Mouse (Mus musculus) hematopoietic stem cell, adult 5-6 weeks (primary cell): ENCODE measurements around the gene Cyp39a1. TPM values are rescaled to one million over a fixed set of nuclear protein-coding genes. Genes with fewer than 3 reads are reported as not detected.

ENCODE experiments used
- ATAC-seq, 2 experiments: fragments of 125-278 bp in 1 of 2; replicated peaks in 1 of 2; 2 replicates each; pipeline ENCODE4 v1.8.0; 2016 to 2017; ENCODE audit warnings: inconsistent platforms in 2 of 2, mild to moderate bottlenecking in 2 of 2, moderate number of reproducible peaks in 2 of 2, low read depth in 1 of 2, moderate TSS enrichment in 1 of 2; ENCODE audit not compliant: low FRiP score in 2 of 2, poor library complexity in 2 of 2, severe bottlenecking in 2 of 2, insufficient read depth in 1 of 2, low TSS enrichment in 1 of 2
- total RNA-seq: library from RNA; stranded (forward); fragments of 172-1452, 232-1000 nt; gene quantifications from 2 replicates; pipeline ENCODE4 v1.2.3, GENCODE M21; 2017

Gene Cyp39a1
- total RNA-seq, 1 experiment from 2014 or later: 4.2 TPM

- no peak for ATAC-seq
These were observed 64.1 kb downstream of the Cyp39a1 start for GRCm38 (mm10) chr17:43731327-43731726.

GRCm38 (mm10) chr17:43731976-43732375 lies 64.8 kb downstream of the Cyp39a1 start:
- ATAC-seq: no peak

- ATAC-seq: no peak
These were observed 67.0 kb downstream of the Cyp39a1 start for GRCm38 (mm10) chr17:43734252-43734651.

GRCm38 (mm10) chr17:43743933-43744332 lies 76.7 kb downstream of the Cyp39a1 start:
- no peak for ATAC-seq

GRCm38 (mm10) chr17:43744425-43744824 lies 77.2 kb downstream of the Cyp39a1 start:
- ATAC-seq: no peak

- peak; percentile 62 to 81; a peak in 3 of 4 replicates for ATAC-seq
These were observed 83.9 kb downstream of the Cyp39a1 start for GRCm38 (mm10) chr17:43751146-43751545.

- ATAC-seq: no peak
These were observed 85.6 kb downstream of the Cyp39a1 start for GRCm38 (mm10) chr17:43752811-43753210.

- ATAC-seq: no peak
These were observed 87.5 kb downstream of the Cyp39a1 start for GRCm38 (mm10) chr17:43754687-43755086.

GRCm38 (mm10) chr17:43758607-43759259 lies 91.5 kb downstream of the Cyp39a1 start:
- ATAC-seq: peak; percentile 32 to 68; a peak in 1 of 4 replicates

GRCm38 (mm10) chr17:43784531-43784930 lies 117.3 kb downstream of the Cyp39a1 start:
- no peak for ATAC-seq

GRCm38 (mm10) chr17:43788222-43788621 lies 121.0 kb downstream of the Cyp39a1 start:
- ATAC-seq: no peak

- ATAC-seq: no peak
These were observed 122.2 kb downstream of the Cyp39a1 start for GRCm38 (mm10) chr17:43789376-43789775.

- no peak for ATAC-seq
These were observed 124.5 kb downstream of the Cyp39a1 start for GRCm38 (mm10) chr17:43791751-43792150.

GRCm38 (mm10) chr17:43794731-43795280 lies 127.6 kb downstream of the Cyp39a1 start:
- ATAC-seq: peak; percentile 66 to 81

Other genes with a start within 250 kb of the Cyp39a1 start
- not detected in 2 replicates for gene Mep1a, start 164.6 kb upstream of the Cyp39a1 start, total RNA-seq
- not detected in 2 replicates for gene Ankrd66, start 123.8 kb upstream of the Cyp39a1 start, total RNA-seq
- gene Pla2g7, start 99.3 kb upstream of the Cyp39a1 start, total RNA-seq: 2.0 and 7.5 TPM in 2 replicates
- gene Tdrd6, start 37.1 kb upstream of the Cyp39a1 start, total RNA-seq: 0.19 TPM in 1 of 2 replicates, not detected in the other
- 11.0 and 13.3 TPM in 2 replicates for gene Slc25a27, start 211 bp upstream of the Cyp39a1 start, total RNA-seq
- gene Rcan2, start 133.9 kb downstream of the Cyp39a1 start, total RNA-seq: 0.56 TPM in 1 of 2 replicates, not detected in the other